Mouse (Mus musculus) lung, adult 2 months (tissue): ENCODE measurements at regions not wholly inside any gene's neighbourhood (a gene's known extent, or its start where the extent isn't known, plus 50 kb on each side); places are given as distances from the start of the nearest gene placed in this dataset.

ENCODE experiments used
- DNase-seq: peaks from one replicate; pipeline ENCODE4 v3.0.0; 2022
- H3K4me1 ChIP-seq: fragments of 200-500 bp; 2 replicates; pipeline ENCODE4 v1.6.1; 2011; ENCODE audit warnings: low read length; ENCODE audit not compliant: control insufficient read depth, insufficient read depth
- H3K4me3 ChIP-seq: fragments of 200-500 bp; replicated peaks from 2 replicates; pipeline ENCODE3; 2011; ENCODE audit warnings: low read depth, mild to moderate bottlenecking, control low read depth, low read length; ENCODE audit errors: extremely low read depth
- CTCF ChIP-seq: fragments of 200-500 bp; IDR thresholded peaks from 2 replicates; pipeline ENCODE4 v1.5.1; 2011; ENCODE audit warnings: mild to moderate bottlenecking, low read length, control low read depth; ENCODE audit not compliant: insufficient read depth
- POLR2A ChIP-seq: fragments of 200-500 bp; IDR thresholded peaks from 2 replicates; pipeline ENCODE4 v1.6.1; 2011; ENCODE audit warnings: low read depth, mild to moderate bottlenecking, control low read depth, low read length, borderline replicate concordance; ENCODE audit errors: extremely low read depth
- WGBS: fragments of 180-500 bp; shearing (Covaris S2); methylation state at CpG from one replicate; pipeline ENCODE4 v1.1.7; 2018; 5-methylcytosine and 5-hydroxymethylcytosine counted together

GRCm38 (mm10) chr13:60319268-60319667, 142.1 kb upstream of the Gas1 start:
- 77% methylated on average over 4 of the region's 4 CpGs for WGBS
- no peak overlapping the region for H3K4me3 ChIP-seq
- TF ChIP-seq POLR2A (no peak), CTCF (no peak)
- H3K4me1 ChIP-seq: no peaks in the 10 kb centered on the region
- DNase-seq: no peak

- no peak for DNase-seq
- no peak overlapping the region for H3K4me3 ChIP-seq
- 60% methylated on average over 5 of the region's 5 CpGs for WGBS
- no peak for TF ChIP-seq POLR2A
- no peak for TF ChIP-seq CTCF
- no peaks in the 10 kb centered on the region for H3K4me1 ChIP-seq
These were observed 142.9 kb upstream of the Gas1 start for GRCm38 (mm10) chr13:60319861-60320602.

GRCm38 (mm10) chr13:60322579-60322978, 145.4 kb upstream of the Gas1 start:
- 82% methylated on average over 3 of the region's 3 CpGs for WGBS
- DNase-seq: no peak
- TF ChIP-seq CTCF (no peak), POLR2A (no peak)

GRCm38 (mm10) chr13:60330475-60331258, 153.5 kb upstream of the Gas1 start:
- Histone ChIP-seq H3K4me3 (no peak overlapping the region), H3K4me1 (no peaks in the 10 kb centered on the region)
- 66% methylated on average over 9 of the region's 9 CpGs for WGBS
- TF ChIP-seq POLR2A (no peak), CTCF (no peak)
- no peak for DNase-seq

More at GRCm38 (mm10) chr13:60322579-60322978, 145.4 kb upstream of the Gas1 start:
- Histone ChIP-seq H3K4me1 (no peaks in the 10 kb centered on the region), H3K4me3 (no peak overlapping the region)

GRCm38 (mm10) chr13:60336196-60336595, 159.0 kb upstream of the Gas1 start:
- Histone ChIP-seq H3K4me1 (no peaks in the 10 kb centered on the region), H3K4me3 (no peak overlapping the region)
- no peak for DNase-seq
- TF ChIP-seq POLR2A: no peak
- TF ChIP-seq CTCF: no peak
- 43% methylated on average over 1 of the region's 1 CpGs for WGBS

- Histone ChIP-seq H3K4me3 (no peak overlapping the region), H3K4me1 (no peaks in the 10 kb centered on the region)
- DNase-seq: no peak
- TF ChIP-seq CTCF: no peak
- 52% methylated on average over 2 of the region's 2 CpGs for WGBS
These were observed 160.2 kb upstream of the Gas1 start for GRCm38 (mm10) chr13:60337383-60337782.

GRCm38 (mm10) chr13:60338107-60338506, 160.9 kb upstream of the Gas1 start:
- WGBS: 80% methylated on average over 8 of the region's 8 CpGs
- Histone ChIP-seq H3K4me1 (no peaks in the 10 kb centered on the region), H3K4me3 (no peak overlapping the region)
- DNase-seq: no peak
- TF ChIP-seq POLR2A (no peak), CTCF (no peak)

GRCm38 (mm10) chr13:60340068-60340467, 162.9 kb upstream of the Gas1 start:
- H3K4me1 ChIP-seq: no peaks in the 10 kb centered on the region
- TF ChIP-seq POLR2A (no peak), CTCF (no peak)
- DNase-seq: no peak
- H3K4me3 ChIP-seq: no peak overlapping the region
- WGBS: 84% methylated on average over 2 of the region's 2 CpGs

- no peak for DNase-seq
- WGBS: 28% methylated on average over 7 of the region's 7 CpGs
- Histone ChIP-seq H3K4me1 (no peaks in the 10 kb centered on the region), H3K4me3 (no peak overlapping the region)
- TF ChIP-seq POLR2A (no peak), CTCF (no peak)
These were observed 170.7 kb upstream of the Gas1 start for GRCm38 (mm10) chr13:60347881-60348280.

- Histone ChIP-seq H3K4me1 (no peaks in the 10 kb centered on the region), H3K4me3 (no peak overlapping the region)
- WGBS: 61% methylated on average over 2 of the region's 2 CpGs
- DNase-seq: no peak
- no peak for TF ChIP-seq POLR2A
- no peak for TF ChIP-seq CTCF
These were observed 171.3 kb upstream of the Gas1 start for GRCm38 (mm10) chr13:60348438-60348837.
